Mouse (Mus musculus) liver, adult 2 months (tissue): ENCODE measurements at regions not wholly inside any gene's neighbourhood (a gene's known extent, or its start where the extent isn't known, plus 50 kb on each side); places are given as distances from the start of the nearest gene placed in this dataset.

Experiments
- DNase-seq: peaks from one replicate; pipeline ENCODE4 v3.0.0-alpha.2; 2011; ENCODE audit warnings: low read depth, low spot score; ENCODE audit errors: extremely low read depth
- H3K27ac ChIP-seq: fragments of 200-500 bp; replicated peaks from 2 replicates; pipeline ENCODE4 v1.5.1; 2012; ENCODE audit warnings: low read depth, mild to moderate bottlenecking, control low read depth, inconsistent platforms, low read length; ENCODE audit not compliant: insufficient read depth
- H3K27me3 ChIP-seq: fragments of 200-500 bp; 2 replicates; pipeline ENCODE4 v1.6.1; 2012; ENCODE audit warnings: mild to moderate bottlenecking, moderate library complexity, low read length, inconsistent platforms; ENCODE audit not compliant: control insufficient read depth, insufficient read depth
- H3K36me3 ChIP-seq: fragments of 200-500 bp; 2 replicates; pipeline ENCODE4 v1.6.1; 2012; ENCODE audit warnings: low read length, inconsistent platforms; ENCODE audit not compliant: control insufficient read depth, insufficient read depth
- H3K4me1 ChIP-seq: fragments of 200-500 bp; 2 replicates; pipeline ENCODE4 v1.6.1; 2011; ENCODE audit warnings: low read length; ENCODE audit not compliant: control insufficient read depth, insufficient read depth
- H3K4me3 ChIP-seq: fragments of 200-500 bp; 2 replicates; pipeline ENCODE4 v1.5.1; 2011; ENCODE audit warnings: low read depth, mild to moderate bottlenecking, control low read depth, low read length, moderate library complexity; ENCODE audit not compliant: insufficient read depth
- H3K79me2 ChIP-seq: fragments of 200-500 bp; 2 replicates; pipeline ENCODE4 v1.6.1; 2012; ENCODE audit warnings: inconsistent platforms, mild to moderate bottlenecking, low read length, moderate library complexity; ENCODE audit not compliant: control insufficient read depth, insufficient read depth
- H3K9ac ChIP-seq: fragments of 200-500 bp; 2 replicates; pipeline ENCODE4 v1.6.1; 2012; ENCODE audit warnings: low read depth, mild to moderate bottlenecking, control low read depth, inconsistent platforms, low read length
- CTCF ChIP-seq: fragments of 200-500 bp; IDR thresholded peaks from 2 replicates; pipeline ENCODE4 v1.5.1; 2011; ENCODE audit warnings: low read depth, low read length, control low read depth
- POLR2A ChIP-seq: fragments of 200-500 bp; IDR thresholded peaks from 2 replicates; pipeline ENCODE4 v1.6.1; 2011; ENCODE audit warnings: low read length, control low read depth; ENCODE audit not compliant: insufficient read depth; ENCODE audit errors: extremely low read depth
- WGBS: fragments of 180-500 bp; shearing (Covaris S2); methylation state at CpG from one replicate; pipeline ENCODE4 v1.1.7; 2018; 5-methylcytosine and 5-hydroxymethylcytosine counted together

DNA sequence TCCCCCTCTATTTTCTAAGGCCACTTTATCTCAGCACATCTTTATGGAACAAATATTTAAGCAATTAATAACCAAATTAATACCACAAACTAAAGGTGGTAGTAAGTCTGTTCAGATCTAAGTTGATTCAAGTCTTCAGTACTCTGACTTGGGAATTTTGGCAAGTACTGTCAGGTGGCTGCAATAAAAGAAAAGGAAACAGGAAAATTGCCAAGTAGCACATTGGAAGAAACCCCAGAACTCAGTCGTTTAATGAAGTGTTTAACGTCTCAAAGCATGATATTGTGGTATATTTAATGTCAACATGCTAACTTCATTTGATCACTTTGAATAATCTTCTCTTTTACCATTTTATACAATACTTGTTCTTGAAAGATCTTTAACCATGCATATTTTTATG lies 142.2 kb downstream of the Gm11146 start:
- TF ChIP-seq POLR2A (no peak), CTCF (no peak)
- Histone ChIP-seq H3K9ac (no peak overlapping the region), H3K27ac (no peak overlapping the region), H3K4me3 (no peak overlapping the region), H3K36me3 (no peaks in the 10 kb centered on the region), H3K27me3 (no peaks in the 10 kb centered on the region), H3K79me2 (no peaks in the 10 kb centered on the region; the same call in 1 of the 2 replicates), H3K4me1 (no peaks in the 10 kb centered on the region; the same call in 1 of the 2 replicates)
- no peak for DNase-seq
- WGBS: 61% methylated on average over 2 of the region's 2 CpGs

DNA sequence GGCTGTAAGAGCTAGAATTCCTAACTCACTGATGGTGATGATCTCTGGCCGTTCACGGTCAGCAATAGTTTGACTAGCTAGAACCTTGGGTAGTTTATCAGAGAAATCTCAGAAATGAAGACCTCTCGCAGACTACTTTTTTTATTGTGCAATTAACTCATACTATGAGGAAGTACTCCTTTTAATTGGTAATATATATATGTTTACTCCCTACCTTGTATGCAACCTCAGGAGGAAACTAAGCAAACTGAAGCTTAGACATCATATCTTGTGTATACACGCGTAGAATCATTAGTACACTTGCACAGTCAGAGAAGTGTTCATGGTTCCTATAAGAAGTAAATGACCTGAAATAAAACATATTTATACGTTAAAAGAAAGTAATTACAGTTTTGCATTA lies 157.2 kb downstream of the Gm11146 start:
- no peak for DNase-seq
- H3K4me3 ChIP-seq: no peak overlapping the region
- no peaks in the 10 kb centered on the region for H3K27me3 ChIP-seq
- H3K4me1 ChIP-seq: no peaks in the 10 kb centered on the region; the same call in 1 of the 2 replicates
- H3K79me2 ChIP-seq: no peaks in the 10 kb centered on the region; the same call in 1 of the 2 replicates
- H3K36me3 ChIP-seq: no peaks in the 10 kb centered on the region
- TF ChIP-seq POLR2A: no peak
- TF ChIP-seq CTCF: no peak
- WGBS: 94% methylated on average over 6 of the region's 6 CpGs
- H3K9ac ChIP-seq: no peak overlapping the region
- H3K27ac ChIP-seq: no peak overlapping the region

DNA sequence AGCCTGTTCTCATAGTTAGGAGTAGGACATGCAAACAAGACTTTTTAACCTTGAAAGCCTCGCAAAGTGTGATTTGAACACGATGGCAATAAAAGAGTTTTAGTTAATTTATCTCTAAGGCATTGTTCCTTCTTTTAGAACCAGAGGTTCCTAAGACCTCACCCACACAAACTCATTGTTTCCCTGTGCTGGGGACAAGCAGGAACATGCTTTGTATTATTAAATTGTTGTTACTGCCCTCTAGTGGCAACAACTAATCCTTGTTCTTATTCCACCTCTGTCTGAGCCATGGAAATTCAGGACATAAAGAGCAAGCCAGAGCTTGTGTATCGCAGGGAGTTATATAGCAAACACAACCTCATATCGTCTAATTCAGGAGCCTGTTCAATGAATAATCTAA lies 157.9 kb downstream of the Gm11146 start:
- no peaks in the 10 kb centered on the region; the same call in 1 of the 2 replicates for H3K79me2 ChIP-seq
- WGBS: 13% methylated on average over 4 of the region's 4 CpGs
- H3K27me3 ChIP-seq: no peaks in the 10 kb centered on the region
- no peaks in the 10 kb centered on the region for H3K36me3 ChIP-seq
- DNase-seq: peak; percentile 76
- H3K27ac ChIP-seq: no peak overlapping the region
- H3K4me1 ChIP-seq: no peaks in the 10 kb centered on the region; the same call in 1 of the 2 replicates
- no peak overlapping the region for H3K4me3 ChIP-seq
- 0 out of 2 replicates have a peak, but pooled peaks have one; percentile 26 for TF ChIP-seq CTCF
- no peak for TF ChIP-seq POLR2A
- no peak overlapping the region for H3K9ac ChIP-seq

DNA sequence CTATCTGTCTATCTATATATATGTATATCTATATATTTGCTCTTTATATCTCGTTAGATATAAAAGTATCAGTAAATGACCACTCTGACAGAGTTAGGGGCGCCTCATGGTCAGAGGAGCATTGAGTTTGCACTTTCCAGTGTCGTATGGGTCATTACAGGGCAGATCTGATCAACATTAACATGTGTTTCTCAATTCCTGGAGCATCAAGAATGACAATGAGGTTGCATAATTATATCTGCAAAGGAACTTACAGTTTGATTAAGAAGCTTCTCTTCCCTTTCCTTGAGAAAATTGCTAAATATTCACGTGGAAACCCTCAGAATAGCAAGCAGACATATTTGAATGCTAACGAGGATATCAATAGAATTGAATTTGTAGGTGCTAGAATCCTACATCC lies 158.6 kb downstream of the Gm11146 start:
- H3K4me1 ChIP-seq: no peaks in the 10 kb centered on the region; the same call in 1 of the 2 replicates
- no peaks in the 10 kb centered on the region; the same call in 1 of the 2 replicates for H3K79me2 ChIP-seq
- no peaks in the 10 kb centered on the region for H3K27me3 ChIP-seq
- TF ChIP-seq POLR2A (no peak), CTCF (no peak)
- WGBS: 65% methylated on average over 5 of the region's 5 CpGs
- DNase-seq: peak; percentile 31
- no peak overlapping the region for H3K27ac ChIP-seq
- H3K9ac ChIP-seq: no peak overlapping the region
- H3K4me3 ChIP-seq: no peak overlapping the region
- no peaks in the 10 kb centered on the region for H3K36me3 ChIP-seq

DNA sequence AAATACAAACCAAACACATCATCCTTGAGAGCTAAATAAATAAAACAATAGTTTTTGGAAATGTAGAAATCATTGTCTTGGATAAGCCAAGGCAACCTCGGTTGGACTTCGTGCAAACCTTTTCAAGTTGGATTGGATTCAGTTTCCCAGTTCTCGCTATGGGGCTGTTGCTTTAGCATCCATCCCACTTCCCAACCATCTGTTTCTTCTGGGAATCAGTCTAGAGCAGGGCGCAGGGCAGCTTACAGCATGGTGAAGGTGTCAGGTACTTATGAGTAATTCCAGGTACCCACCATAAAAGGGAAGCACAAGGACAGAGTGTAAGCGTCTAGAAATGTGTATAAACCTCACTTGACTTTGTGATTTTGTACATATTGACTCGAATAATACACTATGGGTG lies 159.0 kb downstream of the Gm11146 start:
- 91% methylated on average over 6 of the region's 6 CpGs for WGBS
- TF ChIP-seq CTCF (no peak), POLR2A (no peak)
- no peak for DNase-seq

DNA sequence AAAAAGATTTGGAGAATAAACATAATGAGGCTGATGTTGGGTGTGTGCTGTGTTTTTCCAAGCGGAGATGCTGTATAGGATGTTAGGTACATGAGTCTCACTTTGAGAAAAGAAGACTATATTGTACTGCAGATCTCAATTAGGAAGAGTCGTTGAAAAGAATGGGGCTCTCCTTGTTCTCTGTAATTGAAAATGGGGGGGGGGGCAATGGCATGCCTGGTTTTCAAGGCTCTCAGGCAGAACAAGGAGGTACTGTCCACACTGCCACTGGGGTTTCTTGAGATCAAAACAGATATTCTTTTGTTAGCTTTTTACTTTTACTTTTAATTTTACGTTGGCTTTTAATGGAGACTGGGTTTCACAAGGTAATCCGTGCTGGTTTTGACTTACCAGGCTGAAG lies 170.5 kb downstream of the Gm11146 start:
- Histone ChIP-seq H3K27ac (no peak overlapping the region), H3K4me3 (no peak overlapping the region), H3K27me3 (no peaks in the 10 kb centered on the region), H3K4me1 (peaks cover 8% of the 10 kb centered on the region; the same call in 1 of the 2 replicates), H3K79me2 (no peaks in the 10 kb centered on the region; the same call in 1 of the 2 replicates), H3K36me3 (no peaks in the 10 kb centered on the region), H3K9ac (no peak overlapping the region)
- 90% methylated on average over 4 of the region's 4 CpGs for WGBS
- TF ChIP-seq POLR2A (no peak), CTCF (no peak)
- no peak for DNase-seq

More for the DNA sequence above, 159.0 kb downstream of the Gm11146 start:
- no peaks in the 10 kb centered on the region; the same call in 1 of the 2 replicates for H3K4me1 ChIP-seq
- no peaks in the 10 kb centered on the region for H3K36me3 ChIP-seq
- H3K79me2 ChIP-seq: no peaks in the 10 kb centered on the region; the same call in 1 of the 2 replicates
- no peak overlapping the region for H3K27ac ChIP-seq
- no peak overlapping the region for H3K9ac ChIP-seq
- H3K27me3 ChIP-seq: no peaks in the 10 kb centered on the region
- H3K4me3 ChIP-seq: no peak overlapping the region
